Mouse (Mus musculus) forebrain, embryonic 13.5 days (tissue): ENCODE results near the gene Nrarp. TPM values are rescaled to one million over a fixed set of nuclear protein-coding genes. Genes with fewer than 3 reads are reported as not detected.

Experiments used
- ATAC-seq: fragments of 200-750 bp; cut with Nextera tagmentation; 2 replicates; pipeline ENCODE4 v1.8.0; 2017
- H3K27ac ChIP-seq: fragments of 300-500 bp; sonication (generic); 2 replicates; pipeline ENCODE4 v1.5.1; 2015; ENCODE audit warnings: inconsistent platforms, mild to moderate bottlenecking, moderate library complexity
- H3K27me3 ChIP-seq: fragments of 300-500 bp; sonication (generic); 2 replicates; pipeline ENCODE4 v1.6.1; 2015; ENCODE audit warnings: mild to moderate bottlenecking, inconsistent platforms
- H3K36me3 ChIP-seq: fragments of 300-500 bp; sonication (generic); 2 replicates; pipeline ENCODE4 v1.6.1; 2015; ENCODE audit warnings: mild to moderate bottlenecking, inconsistent platforms; ENCODE audit not compliant: poor library complexity, severe bottlenecking
- H3K4me1 ChIP-seq: fragments of 300-500 bp; sonication (generic); 2 replicates; pipeline ENCODE4 v1.6.1; 2015; ENCODE audit warnings: inconsistent platforms
- H3K4me2 ChIP-seq: fragments of 300-500 bp; sonication (generic); 2 replicates; pipeline ENCODE4 v1.6.1; 2015; ENCODE audit warnings: inconsistent platforms, mild to moderate bottlenecking, moderate library complexity
- H3K4me3 ChIP-seq: fragments of 300-500 bp; sonication (generic); 2 replicates; pipeline ENCODE4 v1.5.1; 2015; ENCODE audit warnings: mild to moderate bottlenecking, inconsistent platforms
- H3K9ac ChIP-seq: fragments of 300-500 bp; sonication (generic); 2 replicates; pipeline ENCODE4 v1.6.1; 2015; ENCODE audit warnings: mild to moderate bottlenecking, inconsistent platforms
- H3K9me3 ChIP-seq: fragments of 300-500 bp; sonication (generic); replicated peaks from 2 replicates; pipeline ENCODE4 v1.6.1; 2016; ENCODE audit warnings: inconsistent platforms
- WGBS: fragments of 180-500 bp; shearing (Covaris S2); methylation state at CpG from one replicate; pipeline ENCODE4 v1.1.7; 2015; 5-methylcytosine and 5-hydroxymethylcytosine counted together
- polyA plus RNA-seq: library from polyadenylated mRNA; unstranded; fragments of >200 nt; fragmentation: Nextera tagmentation; extraction: Ambion mirVana; gene quantifications from 2 replicates; pipeline ENCODE4 v1.2.1, GENCODE M21; 2015

Nrarp gene
- polyA plus RNA-seq, 1 experiment from 2014 or later = 29.2 TPM

DNA sequence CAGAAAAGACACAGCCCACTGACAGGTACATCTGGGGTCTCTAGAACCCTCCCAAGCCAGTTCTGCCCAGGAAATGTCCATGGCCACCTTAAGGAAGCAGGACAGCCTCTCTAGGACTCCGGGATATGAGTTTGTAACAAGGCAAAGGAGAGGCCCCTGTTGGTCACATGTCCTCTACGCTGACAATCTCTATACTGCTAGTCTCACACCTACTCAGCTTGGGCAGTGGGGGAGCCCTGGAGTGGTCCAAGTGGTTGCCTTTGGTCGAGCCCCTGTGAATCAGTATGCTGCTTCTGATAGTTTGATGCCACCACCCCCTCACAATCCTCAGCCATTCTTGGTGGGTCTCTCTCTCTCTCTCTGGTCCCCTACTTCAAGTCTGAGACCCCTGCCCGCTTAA, 13.1 kb upstream of the Nrarp start:
- H3K4me2 ChIP-seq = peak overlapping the region; percentile 79
- peak; percentile 42 for ATAC-seq
- H3K4me1 ChIP-seq = peaks cover 62% of the 10 kb centered on the region
- H3K27me3 ChIP-seq = no peaks in the 10 kb centered on the region
- peak overlapping the region; percentile 89 for H3K27ac ChIP-seq
- no peaks in the 10 kb centered on the region for H3K9me3 ChIP-seq
- no peaks in the 10 kb centered on the region for H3K36me3 ChIP-seq
- H3K4me3 ChIP-seq = peak overlapping the region; percentile 48
- peak overlapping the region; percentile 71 for H3K9ac ChIP-seq
- WGBS = 21% methylated on average over 4 of the region's 4 CpGs

DNA sequence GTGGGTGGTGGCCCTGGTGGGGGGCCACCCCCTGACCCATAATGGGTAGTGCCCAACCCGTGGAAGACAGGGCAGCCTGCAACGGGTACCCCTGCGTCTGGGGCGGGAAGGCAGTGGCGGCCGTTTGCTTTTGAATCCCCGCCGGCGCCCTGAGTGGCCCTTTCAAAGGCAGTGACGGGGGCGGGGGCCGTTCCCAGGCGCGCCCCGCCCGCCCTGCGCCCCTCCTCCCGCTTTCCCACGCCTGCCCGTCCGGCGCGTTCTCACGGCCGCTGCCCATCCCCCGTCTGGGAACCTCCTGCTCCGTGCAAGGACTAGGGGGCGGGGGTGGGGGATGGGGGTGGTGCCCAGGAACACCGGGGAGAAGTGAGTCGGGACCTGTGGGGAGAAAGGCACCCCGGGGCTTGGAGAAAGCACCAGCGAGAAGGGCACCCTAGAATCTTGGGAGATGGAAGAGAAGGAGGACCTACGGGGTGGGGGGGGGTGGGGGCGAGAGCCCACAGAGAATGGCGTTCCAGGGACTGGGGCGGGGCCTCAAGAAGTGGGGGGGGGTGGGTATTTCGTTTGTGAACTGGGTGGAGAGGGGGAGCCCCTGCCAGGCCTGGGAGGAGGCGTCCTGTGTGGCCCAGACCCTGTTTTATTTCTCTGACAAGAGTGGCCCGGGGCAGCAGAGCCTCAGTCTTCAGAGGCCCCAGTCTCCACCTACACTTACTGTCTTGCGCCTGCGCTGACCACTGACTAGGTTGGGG, 12.5 kb upstream of the Nrarp start:
- peak overlapping the region; percentile 89 for H3K27ac ChIP-seq
- under 1% methylated on average over 35 of the region's 41 CpGs for WGBS
- H3K4me3 ChIP-seq = peak overlapping the region; percentile 48
- peak overlapping the region; percentile 79 for H3K4me2 ChIP-seq
- H3K9ac ChIP-seq = peak overlapping the region; percentile 71
- peaks cover 61% of the 10 kb centered on the region for H3K4me1 ChIP-seq
- H3K27me3 ChIP-seq = no peaks in the 10 kb centered on the region
- peak; percentile 78 for ATAC-seq
- H3K36me3 ChIP-seq = no peaks in the 10 kb centered on the region
- H3K9me3 ChIP-seq = no peaks in the 10 kb centered on the region

DNA sequence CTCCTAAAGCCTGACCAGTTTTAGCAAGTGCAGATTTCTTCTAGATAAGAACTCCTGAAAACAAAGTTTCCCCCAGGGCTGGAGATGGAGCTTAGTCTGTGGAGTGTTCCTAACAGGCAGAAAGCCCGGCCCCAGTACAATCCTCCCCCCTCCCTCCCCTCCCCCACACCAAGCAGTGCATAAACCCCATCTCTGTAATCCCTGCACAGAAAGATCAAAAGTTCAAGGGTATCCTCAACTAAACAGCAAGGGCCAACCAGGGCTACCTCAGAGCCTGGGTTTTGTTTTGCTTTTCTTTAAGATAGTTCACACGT, 11.9 kb upstream of the Nrarp start:
- Histone ChIP-seq H3K27ac (peak overlapping the region; percentile 89), H3K9ac (peak overlapping the region; percentile 71), H3K27me3 (no peaks in the 10 kb centered on the region), H3K4me2 (peak overlapping the region; percentile 79), H3K9me3 (no peaks in the 10 kb centered on the region), H3K36me3 (no peaks in the 10 kb centered on the region), H3K4me3 (peak overlapping the region; percentile 48), H3K4me1 (peaks cover 56% of the 10 kb centered on the region)
- ATAC-seq = no peak
- WGBS = 5% methylated on average over 2 of the region's 2 CpGs

DNA sequence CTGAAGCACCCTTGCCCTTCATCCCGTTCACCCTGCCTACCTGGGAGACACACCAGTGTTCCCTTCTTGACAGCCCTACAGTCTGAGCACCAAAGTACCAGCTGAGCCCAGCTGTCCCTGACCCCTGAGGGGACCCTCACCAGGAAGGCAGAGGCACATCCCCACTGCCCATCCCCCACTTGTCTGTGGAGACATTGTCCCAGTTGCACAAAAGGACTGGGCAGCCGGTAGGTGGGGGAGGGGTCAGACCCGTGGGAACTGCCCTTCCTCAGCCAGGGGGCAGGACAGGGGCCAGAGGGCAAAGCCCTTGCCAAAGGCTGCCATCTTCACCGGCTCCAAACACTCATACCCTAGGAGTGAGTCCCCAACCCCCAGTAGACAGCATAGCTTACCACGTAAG, 10.8 kb upstream of the Nrarp start:
- H3K4me3 ChIP-seq = no peak overlapping the region
- peak overlapping the region; percentile 33 for H3K27ac ChIP-seq
- H3K4me1 ChIP-seq = peaks cover 53% of the 10 kb centered on the region
- H3K9ac ChIP-seq = no peak overlapping the region
- H3K36me3 ChIP-seq = no peaks in the 10 kb centered on the region
- no peaks in the 10 kb centered on the region for H3K9me3 ChIP-seq
- H3K4me2 ChIP-seq = no peak overlapping the region
- ATAC-seq = no peak
- no peaks in the 10 kb centered on the region for H3K27me3 ChIP-seq
- WGBS = 11% methylated on average over 5 of the region's 5 CpGs

DNA sequence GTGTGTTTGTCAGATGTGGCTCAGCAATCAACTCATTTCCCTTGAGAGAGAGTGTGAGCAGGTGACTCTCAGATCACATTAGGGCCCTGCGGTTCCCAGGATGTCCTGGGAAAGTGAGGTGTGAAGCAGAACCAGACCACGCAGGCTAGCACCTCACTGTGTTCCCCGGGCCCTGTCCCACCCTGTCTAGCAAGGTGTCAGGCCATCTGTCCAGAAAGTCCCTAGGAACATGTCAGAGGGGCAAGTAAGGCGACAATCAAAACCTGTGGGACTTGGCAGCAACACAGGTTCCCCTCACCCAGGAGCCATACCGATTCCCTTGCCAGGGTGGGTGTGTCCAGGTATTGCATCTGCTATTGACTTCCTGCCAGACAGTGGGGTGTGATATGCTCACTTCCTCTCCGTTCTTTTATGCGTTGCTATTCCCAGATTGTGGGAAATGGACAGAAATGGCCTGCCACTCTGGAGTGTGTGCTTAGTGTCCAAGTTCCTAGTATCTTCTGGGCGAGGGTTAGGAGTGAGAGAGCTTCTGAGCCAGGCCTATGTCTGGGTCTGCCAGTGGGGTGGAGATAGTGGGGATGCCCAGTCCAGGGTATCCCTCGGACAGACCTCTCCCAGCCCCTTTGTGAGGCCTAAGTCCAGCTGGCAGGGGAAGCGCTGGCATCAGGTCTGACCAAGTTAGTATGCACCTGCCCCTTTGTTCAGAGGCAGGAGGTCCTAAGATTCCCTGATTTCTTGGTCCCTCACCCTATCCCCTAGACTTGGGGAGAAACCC, 10.0 kb upstream of the Nrarp start:
- Histone ChIP-seq H3K4me3 (no peak overlapping the region), H3K9me3 (no peaks in the 10 kb centered on the region), H3K4me1 (peaks cover 60% of the 10 kb centered on the region), H3K27ac (peak overlapping the region; percentile 33; the same call in 1 of the 2 replicates), H3K36me3 (no peaks in the 10 kb centered on the region), H3K27me3 (no peaks in the 10 kb centered on the region), H3K4me2 (no peak overlapping the region), H3K9ac (no peak overlapping the region)
- 68% methylated on average over 10 of the region's 10 CpGs for WGBS
- ATAC-seq = no peak; the same call in 1 of the 2 replicates

DNA sequence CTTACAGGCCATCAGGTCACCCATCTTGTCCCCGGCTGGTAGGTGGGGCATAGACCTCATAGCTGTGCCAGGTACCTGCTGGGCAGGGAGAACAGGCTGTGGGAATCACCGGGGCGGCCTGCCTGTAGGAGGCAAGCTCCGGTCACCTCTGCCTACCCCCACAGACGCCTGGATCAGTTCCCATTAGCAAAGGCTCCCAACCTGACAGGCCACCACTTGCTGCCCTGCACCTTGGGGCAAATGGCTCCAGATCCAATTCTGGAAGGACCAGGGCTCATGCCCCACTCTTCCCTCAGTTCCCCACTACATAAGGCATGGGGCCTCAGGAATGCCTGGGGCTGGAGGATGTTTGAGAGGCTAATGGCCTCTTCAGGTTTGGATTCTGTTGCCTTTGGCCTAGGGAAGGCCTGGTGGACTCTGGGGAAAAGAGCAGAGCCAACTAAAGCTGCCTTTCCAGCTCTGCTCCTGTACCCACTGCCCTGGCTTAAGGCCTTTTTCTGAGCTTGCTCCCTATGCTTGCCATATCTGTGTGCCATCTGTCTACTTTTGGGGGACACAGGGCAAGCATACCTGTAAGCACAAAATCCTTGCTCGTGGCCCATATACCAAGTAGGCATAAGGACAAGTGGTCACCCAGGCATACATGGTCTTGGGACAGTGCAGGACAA, 9.3 kb upstream of the Nrarp start:
- Histone ChIP-seq H3K9me3 (no peaks in the 10 kb centered on the region), H3K4me3 (no peak overlapping the region), H3K4me2 (no peak overlapping the region), H3K4me1 (peaks cover 67% of the 10 kb centered on the region), H3K27ac (no peak overlapping the region), H3K27me3 (no peaks in the 10 kb centered on the region), H3K36me3 (no peaks in the 10 kb centered on the region), H3K9ac (no peak overlapping the region)
- WGBS = 86% methylated on average over 6 of the region's 6 CpGs
- no peak for ATAC-seq

DNA sequence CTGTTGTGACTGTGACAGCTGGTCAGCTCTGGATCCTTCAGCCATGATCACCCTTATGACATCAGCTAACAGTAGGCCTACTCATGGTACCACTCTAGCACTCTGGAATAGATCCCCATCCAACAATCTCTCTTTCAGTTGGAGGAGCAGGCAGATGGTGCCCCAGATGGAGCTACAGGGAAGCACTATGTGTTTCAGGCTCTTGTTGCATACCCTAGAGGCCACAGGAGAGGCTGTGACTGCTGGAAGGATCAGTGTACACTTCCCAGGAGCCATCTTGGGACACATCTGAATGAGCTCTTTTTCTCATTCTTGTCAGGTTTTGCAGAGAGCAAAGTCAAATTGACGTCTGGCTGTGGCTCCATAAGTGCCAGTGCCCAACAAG, 8.8 kb upstream of the Nrarp start:
- Histone ChIP-seq H3K27me3 (no peaks in the 10 kb centered on the region), H3K36me3 (no peaks in the 10 kb centered on the region), H3K27ac (no peak overlapping the region; the same call in 1 of the 2 replicates), H3K4me3 (no peak overlapping the region), H3K9me3 (no peaks in the 10 kb centered on the region), H3K4me1 (peaks cover 72% of the 10 kb centered on the region), H3K4me2 (no peak overlapping the region), H3K9ac (no peak overlapping the region)
- WGBS = 79% methylated on average over 1 of the region's 1 CpGs
- no peak for ATAC-seq

DNA sequence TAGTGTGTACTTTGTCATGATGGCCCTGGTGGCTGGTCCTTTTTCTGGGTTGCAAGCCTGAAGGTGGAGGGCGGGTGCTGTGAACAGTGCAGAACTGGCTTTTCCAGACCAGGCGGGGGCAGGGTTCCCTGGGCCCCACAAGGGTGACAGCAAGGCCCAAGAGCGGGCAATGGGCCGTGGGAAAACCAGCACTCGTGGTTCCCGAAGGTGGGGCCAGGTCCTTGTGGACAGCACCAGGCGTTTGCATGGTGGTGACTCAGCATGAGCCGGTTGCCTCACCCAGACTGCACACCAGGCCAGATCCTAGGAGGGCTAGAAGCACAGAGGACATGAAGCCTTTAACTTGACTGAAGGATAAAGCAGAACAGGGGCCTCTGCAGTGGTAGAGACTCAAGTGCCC, 7.9 kb upstream of the Nrarp start:
- Histone ChIP-seq H3K36me3 (no peaks in the 10 kb centered on the region), H3K4me2 (no peak overlapping the region), H3K4me3 (no peak overlapping the region), H3K27me3 (no peaks in the 10 kb centered on the region), H3K9ac (no peak overlapping the region), H3K27ac (no peak overlapping the region), H3K9me3 (no peaks in the 10 kb centered on the region), H3K4me1 (peaks cover 73% of the 10 kb centered on the region)
- WGBS = 83% methylated on average over 8 of the region's 8 CpGs
- no peak for ATAC-seq

DNA sequence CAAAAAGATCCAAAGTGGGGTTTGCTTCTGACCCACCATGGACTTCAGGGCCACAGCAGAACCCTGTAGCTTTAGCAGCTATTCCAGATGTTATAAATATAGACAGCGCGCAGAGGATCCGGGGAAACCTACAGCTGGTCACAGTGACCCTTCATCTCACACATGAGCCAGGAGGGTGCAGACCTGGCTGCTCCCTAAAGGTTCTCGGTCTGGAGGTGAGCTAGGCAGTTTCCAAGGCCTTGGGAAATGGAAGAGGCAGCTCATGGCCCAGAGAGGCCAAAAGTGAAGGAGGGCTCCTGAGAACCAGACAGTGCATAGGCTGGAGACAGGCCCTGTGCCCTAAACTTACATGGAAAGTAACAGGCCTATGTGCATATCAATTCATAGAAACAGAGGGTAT, 6.7 kb upstream of the Nrarp start:
- H3K27ac ChIP-seq = no peak overlapping the region
- no peaks in the 10 kb centered on the region for H3K36me3 ChIP-seq
- no peak overlapping the region for H3K9ac ChIP-seq
- no peak overlapping the region for H3K4me3 ChIP-seq
- no peaks in the 10 kb centered on the region for H3K27me3 ChIP-seq
- no peak overlapping the region for H3K4me2 ChIP-seq
- ATAC-seq = no peak
- 94% methylated on average over 4 of the region's 4 CpGs for WGBS
- no peaks in the 10 kb centered on the region for H3K9me3 ChIP-seq
- peaks cover 73% of the 10 kb centered on the region for H3K4me1 ChIP-seq

DNA sequence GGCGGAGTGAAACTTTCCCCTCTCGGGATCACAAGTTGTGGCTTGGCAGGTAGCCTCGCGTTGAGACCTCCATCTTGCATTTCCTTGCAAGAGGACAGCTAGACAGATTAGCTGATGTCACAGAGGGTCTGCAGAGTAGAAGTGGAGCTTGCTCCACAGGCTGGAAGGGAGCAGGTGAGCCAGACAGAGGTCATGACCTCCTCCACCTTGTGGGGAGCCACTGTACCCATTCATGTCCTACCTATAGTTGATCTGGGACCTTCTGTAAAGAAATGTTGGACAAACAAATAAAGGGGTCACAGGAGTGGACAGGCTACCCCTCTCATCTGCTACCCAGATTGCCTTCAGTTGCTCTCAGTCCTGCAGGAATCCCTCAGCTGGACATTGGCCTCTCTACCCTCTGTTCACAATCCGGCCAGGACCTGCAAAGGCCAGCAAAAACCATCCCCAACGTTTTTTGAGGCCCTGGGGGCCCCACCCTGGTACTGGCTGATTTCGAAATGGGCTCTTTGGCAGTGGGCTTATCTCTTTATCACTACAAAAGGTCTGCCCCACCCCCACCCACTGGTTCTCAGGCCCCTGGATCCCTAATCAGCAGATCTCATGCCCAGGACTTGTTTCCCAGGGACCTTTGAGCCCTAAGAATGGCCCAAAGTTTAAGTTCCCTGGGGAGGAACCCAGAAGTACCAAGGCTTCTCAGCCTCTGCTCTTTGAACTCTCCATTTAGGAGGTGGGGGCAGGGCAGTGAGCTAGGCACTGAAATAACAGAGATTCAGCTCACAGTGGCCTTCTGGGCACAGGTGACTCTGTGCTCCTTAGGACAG, 5.5 kb upstream of the Nrarp start:
- H3K4me2 ChIP-seq = no peak overlapping the region
- H3K9ac ChIP-seq = no peak overlapping the region
- H3K27ac ChIP-seq = no peak overlapping the region
- no peaks in the 10 kb centered on the region for H3K27me3 ChIP-seq
- no peak for ATAC-seq
- H3K4me1 ChIP-seq = peaks cover 73% of the 10 kb centered on the region
- WGBS = 61% methylated on average over 7 of the region's 7 CpGs
- no peaks in the 10 kb centered on the region for H3K36me3 ChIP-seq
- H3K4me3 ChIP-seq = no peak overlapping the region
- no peaks in the 10 kb centered on the region for H3K9me3 ChIP-seq

DNA sequence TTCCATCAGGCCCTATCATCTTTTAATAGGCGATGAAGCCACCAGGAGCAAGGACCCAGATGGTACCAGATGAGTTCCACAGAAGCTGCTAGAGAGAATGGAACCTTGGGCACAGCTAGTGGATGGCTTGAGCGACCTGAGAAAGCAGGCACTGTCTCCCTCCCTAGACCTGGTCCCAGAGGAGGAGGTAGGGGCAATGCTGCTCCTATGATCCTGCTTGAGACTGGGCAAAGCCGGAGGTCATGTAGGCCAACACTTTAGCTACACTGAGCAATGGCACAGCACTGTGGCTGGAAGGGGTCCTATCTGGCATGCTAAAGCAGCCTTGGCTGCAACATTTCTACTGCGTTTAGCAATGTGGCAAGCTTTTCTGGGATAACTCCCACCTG, 4.9 kb upstream of the Nrarp start:
- H3K4me1 ChIP-seq = peaks cover 69% of the 10 kb centered on the region
- no peak overlapping the region for H3K9ac ChIP-seq
- H3K9me3 ChIP-seq = no peaks in the 10 kb centered on the region
- H3K4me3 ChIP-seq = no peak overlapping the region
- H3K27me3 ChIP-seq = no peaks in the 10 kb centered on the region
- no peak overlapping the region for H3K27ac ChIP-seq
- ATAC-seq = no peak
- no peaks in the 10 kb centered on the region for H3K36me3 ChIP-seq
- 90% methylated on average over 4 of the region's 4 CpGs for WGBS
- no peak overlapping the region for H3K4me2 ChIP-seq

DNA sequence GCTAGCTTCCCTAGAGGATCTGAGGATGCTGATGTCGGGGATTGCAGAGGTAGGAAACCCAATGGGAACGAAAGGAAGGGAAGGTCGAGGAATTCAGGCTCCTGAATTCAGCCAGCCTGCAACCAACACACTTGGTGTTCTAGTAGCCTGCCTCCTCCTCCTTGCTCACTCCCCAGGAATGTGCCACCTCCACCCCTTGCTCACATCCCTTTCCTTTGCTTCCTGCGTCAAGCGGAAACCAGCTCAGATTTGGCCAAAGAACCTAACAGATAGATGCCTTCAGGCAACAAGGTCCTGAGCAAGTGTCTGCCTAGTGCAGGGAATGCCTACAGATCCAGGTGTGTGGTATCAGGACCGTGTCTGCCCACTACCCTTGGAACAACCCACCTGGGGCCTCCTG, 4.0 kb upstream of the Nrarp start:
- ATAC-seq = no peak
- H3K4me1 ChIP-seq = peaks cover 68% of the 10 kb centered on the region
- H3K4me2 ChIP-seq = peak overlapping the region; percentile 53
- no peaks in the 10 kb centered on the region for H3K9me3 ChIP-seq
- H3K36me3 ChIP-seq = no peaks in the 10 kb centered on the region
- H3K4me3 ChIP-seq = no peak overlapping the region
- H3K9ac ChIP-seq = peak overlapping the region; percentile 51
- 67% methylated on average over 6 of the region's 6 CpGs for WGBS
- H3K27me3 ChIP-seq = no peaks in the 10 kb centered on the region
- peak overlapping the region; percentile 85 for H3K27ac ChIP-seq
